Mouse (Mus musculus) testis, adult 2 months (tissue): ENCODE measurements around the gene Trim26. TPM values are rescaled to one million over a fixed set of nuclear protein-coding genes. Genes with fewer than 3 reads are reported as not detected.

Experiments used
- H3K27ac ChIP-seq: fragments of 200-500 bp; 2 replicates; pipeline ENCODE4 v1.5.1; 2012; ENCODE audit warnings: low read depth, low read length; ENCODE audit not compliant: control insufficient read depth, insufficient read depth
- H3K27me3 ChIP-seq: fragments of 200-500 bp; 2 replicates; pipeline ENCODE4 v1.6.1; 2012; ENCODE audit warnings: mild to moderate bottlenecking, low read length, moderate library complexity; ENCODE audit not compliant: control insufficient read depth, insufficient read depth
- H3K36me3 ChIP-seq: fragments of 200-500 bp; 2 replicates; pipeline ENCODE4 v1.6.1; 2012; ENCODE audit warnings: mild to moderate bottlenecking, low read length; ENCODE audit not compliant: control insufficient read depth, insufficient read depth
- H3K4me1 ChIP-seq: fragments of 200-500 bp; 2 replicates; pipeline ENCODE4 v1.6.1; 2012; ENCODE audit warnings: low read length; ENCODE audit not compliant: control insufficient read depth, insufficient read depth
- H3K4me3 ChIP-seq: fragments of 200-500 bp; 2 replicates; pipeline ENCODE4 v1.5.1; 2012; ENCODE audit warnings: low read depth, mild to moderate bottlenecking, low read length, moderate library complexity, mixed read lengths; ENCODE audit not compliant: control insufficient read depth
- CTCF ChIP-seq: fragments of 200-500 bp; IDR thresholded peaks from 2 replicates; pipeline ENCODE4 v1.5.1; 2012; ENCODE audit warnings: low read depth, mild to moderate bottlenecking, inconsistent platforms, low read length, moderate library complexity; ENCODE audit not compliant: control insufficient read depth, insufficient read depth, insufficient replicate concordance
- POLR2A ChIP-seq: fragments of 200-500 bp; IDR thresholded peaks from 2 replicates; pipeline ENCODE4 v1.6.1; 2012; ENCODE audit warnings: low read depth, mild to moderate bottlenecking, inconsistent platforms, low read length, moderate library complexity; ENCODE audit not compliant: control insufficient read depth
- polyA plus RNA-seq: library from polyadenylated mRNA; depleted of rRNA; stranded (reverse); fragments of >200 nt; gene quantifications from 2 replicates; pipeline ENCODE4 v1.2.3, GENCODE M21; 2012; rRNA removed

The Trim26 gene
- polyA plus RNA-seq, 1 experiment = 22.0 TPM

GRCm38 (mm10) chr17:36899376-36899775 lies 62.4 kb downstream of the Trim26 start:
- H3K27me3 ChIP-seq = no peaks in the 10 kb centered on the region
- no peaks in the 10 kb centered on the region for H3K36me3 ChIP-seq
- TF ChIP-seq CTCF (no peak), POLR2A (no peak)
- no peak overlapping the region for H3K27ac ChIP-seq
- H3K4me1 ChIP-seq = no peaks in the 10 kb centered on the region
- H3K4me3 ChIP-seq = no peak overlapping the region

GRCm38 (mm10) chr17:36900001-36900400 lies 63.1 kb downstream of the Trim26 start:
- Histone ChIP-seq H3K4me3 (no peak overlapping the region), H3K27ac (no peak overlapping the region), H3K36me3 (no peaks in the 10 kb centered on the region), H3K4me1 (no peaks in the 10 kb centered on the region), H3K27me3 (no peaks in the 10 kb centered on the region)
- no peak for TF ChIP-seq CTCF
- TF ChIP-seq POLR2A = no peak

- Histone ChIP-seq H3K4me1 (no peaks in the 10 kb centered on the region), H3K36me3 (no peaks in the 10 kb centered on the region), H3K27ac (no peak overlapping the region), H3K27me3 (no peaks in the 10 kb centered on the region), H3K4me3 (no peak overlapping the region)
- TF ChIP-seq CTCF = no peak
- TF ChIP-seq POLR2A = no peak
These were observed 63.8 kb downstream of the Trim26 start for GRCm38 (mm10) chr17:36900691-36901090.

GRCm38 (mm10) chr17:36903651-36904050 lies 66.7 kb downstream of the Trim26 start:
- no peaks in the 10 kb centered on the region for H3K27me3 ChIP-seq
- H3K4me3 ChIP-seq = no peak overlapping the region
- TF ChIP-seq POLR2A (no peak), CTCF (no peak)
- no peaks in the 10 kb centered on the region for H3K36me3 ChIP-seq
- H3K4me1 ChIP-seq = no peaks in the 10 kb centered on the region
- no peak overlapping the region for H3K27ac ChIP-seq

- H3K27ac ChIP-seq = no peak overlapping the region
- H3K27me3 ChIP-seq = no peaks in the 10 kb centered on the region
- TF ChIP-seq POLR2A (no peak), CTCF (no peak)
- H3K4me1 ChIP-seq = peaks cover 2% of the 10 kb centered on the region; the same call in 1 of the 2 replicates
- H3K4me3 ChIP-seq = no peak overlapping the region
- H3K36me3 ChIP-seq = no peaks in the 10 kb centered on the region
These were observed 71.3 kb downstream of the Trim26 start for GRCm38 (mm10) chr17:36908235-36908634.

Other genes with a start within 250 kb of the Trim26 start
- not detected in 2 replicates for gene H2-M9, start 194.5 kb upstream of the Trim26 start, polyA plus RNA-seq
- 0.10 TPM in 1 of 2 replicates, not detected in the other for gene H2-M1, start 164.9 kb upstream of the Trim26 start, polyA plus RNA-seq
- gene H2-M10.5, start 64.2 kb upstream of the Trim26 start, polyA plus RNA-seq = not detected in 2 replicates
- gene H2-M10.6, start 25.0 kb upstream of the Trim26 start, polyA plus RNA-seq = not detected in 2 replicates
- not detected in 2 replicates for gene Trim15, start 30.1 kb downstream of the Trim26 start, polyA plus RNA-seq
- gene Trim10, start 32.4 kb downstream of the Trim26 start, polyA plus RNA-seq = 0.04 TPM in 1 of 2 replicates, not detected in the other
- gene Trim40, start 53.0 kb downstream of the Trim26 start, polyA plus RNA-seq = not detected in 2 replicates
- gene Trim31, start 61.0 kb downstream of the Trim26 start, polyA plus RNA-seq = not detected in 2 replicates
- 0.32 TPM in 2 replicates for gene Rnf39, start 105.8 kb downstream of the Trim26 start, polyA plus RNA-seq
- gene Ppp1r11, start 114.6 kb downstream of the Trim26 start, polyA plus RNA-seq = 891 and 948 TPM in 2 replicates
- 51.9 and 53.2 TPM in 2 replicates for gene Znrd1, start 121.4 kb downstream of the Trim26 start, polyA plus RNA-seq
- 60.1 and 64.5 TPM in 2 replicates for gene Znrd1as, start 121.5 kb downstream of the Trim26 start, polyA plus RNA-seq
- gene 2410137M14Rik, start 144.1 kb downstream of the Trim26 start, polyA plus RNA-seq = 0.56 and 1.0 TPM in 2 replicates
- 1.6 and 2.8 TPM in 2 replicates for gene H2-M5, start 152.4 kb downstream of the Trim26 start, polyA plus RNA-seq
- 16.0 and 16.5 TPM in 2 replicates for gene Zfp57, start 164.0 kb downstream of the Trim26 start, polyA plus RNA-seq
- 0.05 TPM in 1 of 2 replicates, not detected in the other for gene Mog, start 186.3 kb downstream of the Trim26 start, polyA plus RNA-seq
- 11.4 and 12.3 TPM in 2 replicates for gene Gabbr1, start 208.8 kb downstream of the Trim26 start, polyA plus RNA-seq